Mouse (Mus musculus): ENCODE results near the gene Umod. TPM values are rescaled to one million over a fixed set of nuclear protein-coding genes. Genes with fewer than 3 reads are reported as not detected.

Umod gene
- polyA plus RNA-seq, 1 experiment = not detected

DNA sequence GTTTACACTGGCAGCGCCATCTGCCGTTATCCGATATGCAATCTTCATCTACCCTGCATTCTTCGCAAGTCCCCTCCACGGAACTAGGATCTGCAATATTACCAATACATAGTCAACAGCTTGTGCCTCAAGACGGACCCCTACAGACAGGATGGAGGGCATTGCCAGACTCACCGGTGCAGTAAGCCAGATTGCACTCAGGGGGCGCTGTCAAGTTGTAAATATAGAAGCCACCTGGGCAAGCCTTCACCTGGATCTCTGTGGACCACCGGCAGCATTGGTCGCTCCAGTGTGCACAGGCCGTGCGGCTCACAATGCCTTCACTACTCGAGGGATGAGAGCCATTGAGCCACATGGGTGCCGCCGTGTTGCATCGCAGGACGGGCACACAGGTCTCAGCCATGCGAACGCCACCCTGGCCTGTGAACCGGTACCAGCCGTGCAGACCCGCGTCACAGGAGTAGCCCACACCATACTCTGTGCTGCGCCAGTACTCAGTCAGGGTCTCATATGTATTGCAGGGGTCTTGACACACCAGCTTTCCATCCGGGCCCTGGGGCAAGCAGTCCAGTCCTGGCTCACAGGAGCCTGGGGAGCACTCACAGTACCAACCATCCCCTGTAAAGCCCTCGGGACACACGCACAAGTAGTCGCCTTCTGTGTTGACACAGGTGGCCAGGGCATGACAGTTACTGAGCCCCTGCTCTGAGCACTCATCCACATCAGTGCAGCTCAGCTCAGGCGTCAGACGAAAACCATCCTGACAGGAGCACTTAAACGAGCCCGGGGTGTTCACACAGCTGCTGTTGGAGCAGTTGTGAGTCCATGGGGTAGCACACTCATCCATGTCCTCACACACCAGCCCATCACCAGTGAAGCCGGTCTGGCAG lies 2.3 kb downstream of the Umod start:
- Histone ChIP-seq H3K4me3 (ENCODE audit: insufficient read depth, low read depth, low read length) (no peak overlapping the region), H3K4me1 (ENCODE audit: control insufficient read depth, insufficient read depth, low read length) (no peaks in the 10 kb centered on the region), H3K27ac (ENCODE audit: insufficient read depth, low read depth, low read length) (no peak overlapping the region)
- TF ChIP-seq POLR2A (IDR thresholded peaks at IDR 0.05; ENCODE audit: insufficient read depth, low read depth, low read length) (no peak), CTCF (IDR thresholded peaks at IDR 0.05; ENCODE audit: insufficient read depth, low read depth, low read length) (no peak)
- 84% methylated on average over 33 of the region's 33 CpGs for WGBS

DNA sequence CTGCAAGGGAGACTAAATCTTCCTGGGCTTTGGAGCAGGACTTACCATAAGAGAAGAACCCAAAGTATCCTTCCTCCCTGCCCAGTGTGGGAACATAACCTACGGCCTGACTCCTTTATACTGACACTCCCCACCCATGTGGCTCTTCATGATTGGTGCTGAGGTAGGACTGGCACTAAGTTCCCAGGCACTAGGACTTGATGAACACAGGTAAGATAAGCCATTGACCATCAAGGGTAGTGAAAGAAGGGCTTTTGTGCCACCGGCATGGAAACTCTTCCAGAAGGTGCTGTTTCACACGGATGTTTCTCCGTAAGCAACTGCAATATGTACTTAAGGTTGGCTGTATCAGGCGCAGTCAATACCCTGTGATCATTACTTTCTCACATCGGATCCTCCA lies 19.9 kb downstream of the Umod start, which contains the start of gene Gp2:
Gp2 (minus strand) TSS at position 101 of the 400 bp plus-strand sequence.
- TF ChIP-seq POLR2A (IDR thresholded peaks at IDR 0.05; ENCODE audit: insufficient read depth, low read depth, low read length) (no peak), CTCF (IDR thresholded peaks at IDR 0.05; ENCODE audit: insufficient read depth, low read depth, low read length) (no peak)
- Histone ChIP-seq H3K4me1 (ENCODE audit: control insufficient read depth, insufficient read depth, low read length) (no peaks in the 10 kb centered on the region), H3K4me3 (ENCODE audit: insufficient read depth, low read depth, low read length) (no peak within 1 kb of the TSS), H3K27ac (ENCODE audit: insufficient read depth, low read depth, low read length) (no peak within 1 kb of the TSS)
- WGBS = 95% methylated on average over 6 of the region's 6 CpGs

DNA sequence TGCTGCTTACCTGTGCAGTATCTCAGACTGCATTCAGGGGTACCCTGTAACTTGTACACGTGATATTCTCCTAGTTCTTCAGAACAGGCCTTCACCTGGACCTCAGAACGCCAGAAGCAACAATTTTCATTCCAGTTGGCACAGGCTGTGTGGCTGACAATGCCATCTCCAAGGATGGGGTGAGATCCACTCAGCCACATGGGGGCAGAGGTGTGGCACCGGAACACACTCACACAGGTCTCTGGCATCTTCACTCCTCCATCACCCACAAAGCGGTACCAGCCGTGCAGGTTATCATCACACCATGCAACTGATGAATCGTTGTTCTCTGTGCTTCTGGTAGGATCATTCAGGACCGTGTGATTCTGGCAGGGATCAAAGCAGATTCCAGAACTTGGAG lies 24.9 kb downstream of the Umod start:
- WGBS = 52% methylated on average over 7 of the region's 7 CpGs
- no peak overlapping the region for H3K4me3 ChIP-seq (ENCODE audit: insufficient read depth, low read depth, low read length)
- TF ChIP-seq POLR2A (IDR thresholded peaks at IDR 0.05; ENCODE audit: insufficient read depth, low read depth, low read length) = no peak
- TF ChIP-seq CTCF (IDR thresholded peaks at IDR 0.05; ENCODE audit: insufficient read depth, low read depth, low read length) = no peak
- no peak overlapping the region for H3K27ac ChIP-seq (ENCODE audit: insufficient read depth, low read depth, low read length)
- no peaks in the 10 kb centered on the region for H3K4me1 ChIP-seq (ENCODE audit: control insufficient read depth, insufficient read depth, low read length)

- Histone ChIP-seq H3K4me3 (ENCODE audit: insufficient read depth, low read depth, low read length) (no peak overlapping the region), H3K4me1 (ENCODE audit: control insufficient read depth, insufficient read depth, low read length) (no peaks in the 10 kb centered on the region), H3K27ac (ENCODE audit: insufficient read depth, low read depth, low read length) (no peak overlapping the region)
- TF ChIP-seq CTCF (IDR thresholded peaks at IDR 0.05; ENCODE audit: insufficient read depth, low read depth, low read length) (no peak), POLR2A (IDR thresholded peaks at IDR 0.05; ENCODE audit: insufficient read depth, low read depth, low read length) (no peak)
- WGBS = 48% methylated on average over 4 of the region's 4 CpGs
Measured at GRCm38 (mm10) chr7:119443849-119444248, 35.2 kb downstream of the Umod start.

DNA sequence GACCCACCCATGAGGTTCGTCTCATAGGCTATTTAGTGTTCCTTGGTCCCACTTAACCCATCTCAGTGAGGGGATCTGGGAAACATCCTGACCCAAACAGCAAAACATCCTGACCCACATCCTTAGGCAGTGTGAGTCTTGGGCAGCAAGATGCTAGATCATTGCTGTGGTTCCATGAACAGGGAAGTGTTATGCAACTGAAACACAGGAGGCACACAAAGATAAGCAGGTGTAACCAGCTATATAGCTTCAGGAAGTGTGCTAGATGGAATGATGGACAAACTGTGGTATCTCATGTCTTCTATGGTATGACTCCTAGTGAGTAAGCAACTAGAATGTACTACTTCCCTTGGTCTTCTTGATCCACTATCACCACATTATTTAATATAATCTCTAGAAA lies 37.1 kb downstream of the Umod start:
- TF ChIP-seq CTCF (IDR thresholded peaks at IDR 0.05; ENCODE audit: insufficient read depth, low read depth, low read length) (no peak), POLR2A (IDR thresholded peaks at IDR 0.05; ENCODE audit: insufficient read depth, low read depth, low read length) (no peak)
- WGBS = 87% methylated on average over 1 of the region's 1 CpGs
- Histone ChIP-seq H3K4me1 (ENCODE audit: control insufficient read depth, insufficient read depth, low read length) (no peaks in the 10 kb centered on the region), H3K27ac (ENCODE audit: insufficient read depth, low read depth, low read length) (no peak overlapping the region), H3K4me3 (ENCODE audit: insufficient read depth, low read depth, low read length) (no peak overlapping the region)

GRCm38 (mm10) chr7:119427180-119427616 lies 51.9 kb downstream of the Umod start:
- H3K27ac ChIP-seq (ENCODE audit: insufficient read depth, low read depth, low read length) = no peak overlapping the region
- 9% methylated on average over 6 of the region's 6 CpGs for WGBS
- TF ChIP-seq CTCF (IDR thresholded peaks at IDR 0.05; ENCODE audit: insufficient read depth, low read depth, low read length) (no peak), POLR2A (IDR thresholded peaks at IDR 0.05; ENCODE audit: insufficient read depth, low read depth, low read length) (no peak)
- no peaks in the 10 kb centered on the region for H3K4me1 ChIP-seq (ENCODE audit: control insufficient read depth, insufficient read depth, low read length)
- no peak overlapping the region for H3K4me3 ChIP-seq (ENCODE audit: insufficient read depth, low read depth, low read length)

GRCm38 (mm10) chr7:119420730-119421129 lies 58.4 kb downstream of the Umod start:
- 8% methylated on average over 2 of the region's 2 CpGs for WGBS
- peaks cover 3% of the 10 kb centered on the region; the same call in 1 of the 2 replicates for H3K4me1 ChIP-seq (ENCODE audit: control insufficient read depth, insufficient read depth, low read length)
- TF ChIP-seq POLR2A (IDR thresholded peaks at IDR 0.05; ENCODE audit: insufficient read depth, low read depth, low read length) (no peak), CTCF (IDR thresholded peaks at IDR 0.05; ENCODE audit: insufficient read depth, low read depth, low read length) (no peak)
- H3K27ac ChIP-seq (ENCODE audit: insufficient read depth, low read depth, low read length) = no peak overlapping the region
- no peak overlapping the region for H3K4me3 ChIP-seq (ENCODE audit: insufficient read depth, low read depth, low read length)

GRCm38 (mm10) chr7:119418523-119418922 lies 60.6 kb downstream of the Umod start:
- Histone ChIP-seq H3K4me1 (ENCODE audit: control insufficient read depth, insufficient read depth, low read length) (peaks cover 3% of the 10 kb centered on the region; the same call in 1 of the 2 replicates), H3K4me3 (ENCODE audit: insufficient read depth, low read depth, low read length) (no peak overlapping the region), H3K27ac (ENCODE audit: insufficient read depth, low read depth, low read length) (no peak overlapping the region)
- TF ChIP-seq POLR2A (IDR thresholded peaks at IDR 0.05; ENCODE audit: insufficient read depth, low read depth, low read length) = no peak
- TF ChIP-seq CTCF (IDR thresholded peaks at IDR 0.05; ENCODE audit: insufficient read depth, low read depth, low read length) = no peak
- WGBS = 44% methylated on average over 1 of the region's 1 CpGs

Other genes starting within 250 kb of the Umod start
- gene Gp2, start 20.0 kb downstream of the Umod start, polyA plus RNA-seq (2012; ENCODE audit: insufficient read depth, insufficient read length, low replicate concordance, missing spikeins) = not detected in 2 replicates
- gene Acsm5, start 40.2 kb upstream of the Umod start, polyA plus RNA-seq (2012; ENCODE audit: insufficient read depth, insufficient read length, low replicate concordance, missing spikeins) = not detected in 2 replicates
- gene Pdilt, start 44.2 kb upstream of the Umod start, polyA plus RNA-seq (2012; ENCODE audit: insufficient read depth, insufficient read length, low replicate concordance, missing spikeins) = not detected in 2 replicates
- gene Acsm2, start 75.1 kb upstream of the Umod start, polyA plus RNA-seq (2012; ENCODE audit: insufficient read depth, insufficient read length, low replicate concordance, missing spikeins) = not detected in 2 replicates
- not detected in 2 replicates for gene Acsm1, start 127.7 kb upstream of the Umod start, polyA plus RNA-seq (2012; ENCODE audit: insufficient read depth, insufficient read length, low replicate concordance, missing spikeins)
- gene Acsm4, start 210.7 kb upstream of the Umod start, polyA plus RNA-seq (2012; ENCODE audit: insufficient read depth, insufficient read length, low replicate concordance, missing spikeins) = not detected in 2 replicates
- gene Thumpd1, start 241.5 kb upstream of the Umod start, polyA plus RNA-seq (2012; ENCODE audit: insufficient read depth, insufficient read length, low replicate concordance, missing spikeins) = not detected in 2 replicates

Measured in olfactory bulb, adult 2 months (tissue).